Mouse (Mus musculus) ES-E14 (cell line): ENCODE results near the gene Ddx17.

Experiments
- CHD2 ChIP-seq: IDR thresholded peaks from 2 replicates; pipeline ENCODE4 v1.6.1; 2014; ENCODE audit warnings: mild to moderate bottlenecking, low read depth, low read length, inconsistent platforms
- ZC3H11A ChIP-seq: IDR thresholded peaks from 2 replicates; pipeline ENCODE4 v1.6.1; 2012; ENCODE audit warnings: low read depth, mild to moderate bottlenecking, inconsistent platforms, low read length, borderline replicate concordance
- ZNF384 ChIP-seq: IDR thresholded peaks from 2 replicates; pipeline ENCODE4 v1.6.1; 2012; ENCODE audit warnings: low read depth, low read length, inconsistent platforms

- TF ChIP-seq CHD2 (no peak), ZNF384 (no peak), ZC3H11A (no peak)
These were observed 18.4 kb downstream of the Ddx17 start for GRCm38 (mm10) chr15:79527991-79528639.
